Mouse (Mus musculus) lung, postnatal 14 days (tissue): ENCODE measurements around the gene Krtap29-1.
A peak's percentile ranks its signal among the peaks of the same experiment; 100 is the strongest.

Experiments
- DNase-seq: peaks from one replicate; pipeline ENCODE4 v3.0.0; 2021

Gene Krtap29-1

DNA sequence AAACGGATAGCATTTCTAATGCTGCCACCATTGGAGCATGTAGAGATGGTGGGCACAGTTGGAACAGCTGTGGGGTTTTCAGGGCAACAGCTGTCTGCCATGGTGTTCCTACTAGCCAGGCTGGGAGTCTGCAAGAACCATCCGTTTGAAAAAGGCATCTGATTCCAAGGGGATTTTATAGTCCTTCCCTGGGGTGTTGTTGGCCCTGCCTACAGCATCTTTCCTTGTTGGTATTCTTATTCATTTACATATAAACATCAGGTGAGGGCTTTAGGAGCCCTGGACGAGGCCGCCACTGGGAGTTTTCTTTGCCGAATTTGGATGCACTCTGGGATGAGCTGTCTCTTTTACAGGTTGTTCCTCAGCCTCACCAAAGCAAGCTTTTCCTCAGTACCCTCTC is at the start of gene Krtap29-1:
Gene Krtap29-1 (minus strand): TSS at position 101 of the 400 bp plus-strand sequence.
- DNase-seq, result no peak

DNA sequence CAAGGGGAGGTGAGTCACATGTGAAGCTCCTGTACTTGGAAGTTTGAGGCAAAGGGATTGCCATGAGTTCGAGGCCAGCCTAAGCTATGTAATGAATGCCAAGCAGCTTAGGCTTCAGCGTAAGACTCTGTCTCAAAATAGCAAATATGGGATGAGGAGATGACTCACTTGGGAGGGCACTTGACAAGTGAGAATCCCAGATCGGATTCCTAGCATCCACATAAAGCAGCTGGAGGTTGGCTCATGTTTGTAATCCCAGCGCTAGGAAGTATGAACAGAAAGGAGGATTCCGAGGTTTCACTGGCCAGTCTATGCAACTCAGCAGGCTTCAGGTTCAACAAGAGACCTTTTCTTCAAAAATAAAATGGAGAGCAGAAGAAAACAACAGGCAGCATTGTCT is 42.6 kb upstream of the Krtap29-1 start:
- DNase-seq, result no peak

DNA sequence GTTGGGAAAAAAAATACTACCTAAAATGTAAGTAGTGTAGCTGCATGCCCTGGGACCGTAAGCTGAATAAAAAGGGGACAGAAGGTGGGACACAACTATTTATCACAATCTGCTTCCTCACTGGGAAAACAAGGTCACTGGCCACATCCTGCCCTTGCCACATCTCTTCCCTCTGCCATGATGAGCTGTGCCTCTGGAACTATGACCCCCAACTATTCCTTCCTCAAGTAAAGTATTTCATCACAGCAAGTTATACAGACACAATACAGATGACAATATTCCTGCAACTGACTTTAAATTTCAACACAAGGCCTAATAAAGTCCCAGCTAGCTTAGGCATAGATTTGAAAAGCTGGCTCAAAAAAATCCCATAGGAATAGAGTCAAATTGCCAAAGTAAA is 40.6 kb upstream of the Krtap29-1 start:
- DNase-seq, result no peak

DNA sequence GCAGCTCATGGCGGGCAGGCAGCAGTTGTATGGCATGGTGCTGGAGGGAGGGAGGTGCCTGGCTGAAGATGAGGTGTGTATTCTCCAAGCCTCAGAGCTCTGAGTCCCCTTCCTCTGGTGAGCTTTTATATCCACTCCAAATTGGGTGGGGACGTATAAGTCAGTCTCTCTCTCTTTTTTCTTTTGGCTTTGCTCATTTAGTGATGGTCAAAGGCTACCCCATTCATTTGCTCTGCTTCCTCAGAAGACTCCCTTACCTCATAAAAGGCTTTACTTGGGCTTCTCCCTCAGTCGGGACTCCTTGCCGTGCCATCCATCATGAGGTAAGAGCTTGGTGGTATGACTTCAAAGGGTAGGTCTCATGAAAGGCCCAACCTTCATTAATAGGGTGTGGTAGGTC is 37.3 kb upstream of the Krtap29-1 start, which contains the start of gene Krt33a:
Gene Krt33a (minus strand): TSS at position 101 of the 400 bp plus-strand sequence.
- DNase-seq, result no peak

DNA sequence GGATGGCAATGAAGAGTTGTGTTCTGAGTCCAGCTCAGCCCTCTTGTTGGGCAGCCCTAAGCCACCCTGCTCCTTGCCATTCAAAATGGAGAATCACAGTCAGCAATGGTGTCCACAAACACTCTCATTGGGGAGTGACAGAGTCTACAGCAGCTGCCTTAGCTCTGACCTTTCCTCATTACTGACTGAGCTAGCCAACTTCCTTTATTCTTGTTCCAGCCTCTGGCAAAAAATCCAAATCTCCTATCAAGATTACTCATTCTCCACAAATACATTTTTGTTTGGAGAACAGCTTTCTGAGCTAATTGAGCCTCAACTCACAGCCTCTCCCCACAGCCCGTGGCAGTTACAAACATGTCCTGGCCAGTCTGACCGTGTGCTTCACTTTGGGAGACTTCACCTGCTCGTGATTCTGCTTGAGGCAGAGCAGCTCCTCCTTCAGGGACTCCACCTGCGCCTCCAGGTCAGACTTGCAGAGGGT is 34.9 kb upstream of the Krtap29-1 start:
- DNase-seq, result peak; percentile 17

DNA sequence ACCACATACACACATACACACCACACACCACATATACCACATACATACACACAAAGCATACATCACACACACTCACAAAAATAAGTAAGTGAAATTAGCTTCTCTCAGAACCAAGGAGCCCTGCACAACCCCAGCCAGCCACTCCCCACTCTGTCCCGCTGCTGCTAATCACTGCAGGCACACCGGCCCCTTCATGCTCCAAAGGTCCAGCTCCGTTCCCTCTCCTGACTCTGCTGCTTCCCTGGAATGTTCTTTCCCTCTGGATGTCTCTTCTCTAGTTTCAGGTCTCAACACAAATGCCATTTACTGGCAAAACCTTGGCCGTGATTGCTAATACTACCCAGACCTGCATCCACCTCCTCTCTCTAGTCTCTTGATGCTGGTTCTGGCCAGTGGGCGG is 31.8 kb upstream of the Krtap29-1 start:
- no peak for DNase-seq

DNA sequence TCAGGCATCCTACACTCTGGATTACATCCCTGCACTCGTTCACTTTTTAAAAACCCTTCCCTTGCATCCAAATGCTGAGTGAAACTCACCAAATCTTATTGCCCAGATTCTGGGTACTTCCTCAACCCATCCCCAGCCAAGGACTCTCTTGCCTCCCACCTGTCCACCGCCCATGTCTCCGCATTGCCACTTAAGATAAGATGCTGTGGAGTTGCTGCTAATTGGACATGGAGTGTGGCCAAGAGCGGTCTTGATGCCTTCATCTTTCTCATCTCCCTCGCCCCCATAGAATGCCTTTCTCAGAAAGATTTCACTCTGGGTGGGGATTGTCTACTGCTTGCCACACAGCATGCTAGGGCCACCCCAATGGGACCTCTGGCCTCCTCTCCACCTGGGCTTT is 29.5 kb upstream of the Krtap29-1 start:
- DNase-seq, result no peak

DNA sequence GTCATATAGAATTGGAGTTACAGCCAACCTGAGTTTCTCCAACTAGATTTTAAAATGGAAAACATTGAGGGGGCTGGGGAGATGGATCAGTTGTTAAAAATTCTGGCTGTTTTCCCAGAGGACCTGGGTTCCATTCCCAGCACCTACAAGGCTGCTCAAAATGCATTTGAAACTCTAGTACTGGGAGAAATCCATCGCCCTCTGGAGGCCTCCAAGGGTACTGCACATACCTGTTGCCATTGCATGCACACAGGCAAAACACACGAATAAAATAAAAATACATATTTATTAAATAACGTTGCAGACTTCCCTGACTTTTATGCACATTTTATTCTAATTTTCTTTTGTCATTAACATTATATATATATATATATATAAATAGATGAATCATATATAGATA is 27.8 kb upstream of the Krtap29-1 start:
- DNase-seq, result no peak

DNA sequence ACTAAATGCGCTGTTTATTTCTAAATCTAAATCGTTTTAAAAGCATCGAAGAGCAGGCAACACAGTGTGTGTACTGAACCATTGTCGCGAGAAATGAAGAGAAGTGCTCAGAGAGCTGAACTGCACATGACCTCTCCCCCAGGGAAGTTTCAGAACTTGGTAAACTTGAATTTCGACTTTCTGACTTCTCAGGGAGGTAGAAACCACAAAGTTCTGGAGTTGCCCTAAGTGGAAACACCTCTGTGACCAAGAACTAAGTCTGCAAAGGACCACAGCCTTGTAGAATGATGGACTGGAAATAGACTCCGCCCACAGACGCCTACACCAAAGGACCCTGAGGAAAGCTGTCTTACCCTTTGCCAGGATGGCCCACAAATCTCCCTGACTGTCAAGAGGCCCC is 27.1 kb upstream of the Krtap29-1 start:
- no peak for DNase-seq

DNA sequence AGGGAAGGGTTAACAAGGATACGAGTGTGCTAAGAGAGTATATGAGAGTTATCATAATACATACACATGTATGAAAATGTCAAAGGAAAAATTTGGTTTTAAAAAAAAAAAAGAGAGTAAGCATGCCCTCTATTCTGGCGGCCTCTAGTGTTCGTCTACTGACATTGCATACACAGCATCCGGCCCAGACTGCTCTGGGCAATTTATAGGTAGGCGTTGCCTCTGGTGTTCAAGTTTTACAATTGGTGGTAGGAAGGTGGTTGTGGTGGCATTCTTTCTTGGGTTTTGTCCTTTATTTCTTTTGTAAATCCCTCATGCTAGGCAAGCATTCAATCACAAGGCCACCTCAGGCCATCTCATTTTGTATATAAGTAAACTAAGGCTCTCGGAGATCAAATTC is 26.0 kb upstream of the Krtap29-1 start:
- peak; percentile 67 for DNase-seq

DNA sequence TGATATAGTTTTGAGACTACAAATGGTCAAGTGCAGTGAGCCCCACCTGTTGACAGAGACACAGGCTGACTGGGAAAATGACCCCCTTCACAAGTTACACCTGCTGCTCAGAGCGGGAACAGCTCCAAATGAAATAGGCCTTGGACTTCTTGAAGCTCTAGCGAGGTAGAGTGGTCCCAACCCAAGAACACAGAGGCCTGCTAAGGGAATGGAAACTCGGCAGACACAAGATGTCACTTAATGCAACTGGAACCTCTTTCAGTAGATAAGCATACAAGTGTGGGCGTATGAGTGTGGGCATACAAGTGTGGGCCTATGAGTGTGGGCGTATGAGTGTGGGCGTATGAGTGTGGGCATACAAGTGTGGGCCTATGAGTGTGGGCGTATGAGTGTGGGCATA is 20.2 kb upstream of the Krtap29-1 start:
- DNase-seq, result no peak

DNA sequence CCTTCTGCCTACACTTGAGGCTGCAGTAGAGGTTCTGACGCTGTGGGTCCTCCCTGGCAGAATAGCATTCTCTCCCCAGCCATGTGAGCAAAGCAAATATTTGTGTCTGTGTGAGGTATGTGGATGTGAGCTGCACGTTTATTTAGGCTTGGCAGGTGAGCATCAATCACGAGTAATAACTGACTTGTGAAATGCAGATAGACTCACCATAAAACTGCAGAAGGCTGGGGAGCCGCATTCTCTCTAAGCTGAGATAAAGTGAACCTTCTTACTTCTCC is 15.5 kb upstream of the Krtap29-1 start:
- no peak for DNase-seq

DNA sequence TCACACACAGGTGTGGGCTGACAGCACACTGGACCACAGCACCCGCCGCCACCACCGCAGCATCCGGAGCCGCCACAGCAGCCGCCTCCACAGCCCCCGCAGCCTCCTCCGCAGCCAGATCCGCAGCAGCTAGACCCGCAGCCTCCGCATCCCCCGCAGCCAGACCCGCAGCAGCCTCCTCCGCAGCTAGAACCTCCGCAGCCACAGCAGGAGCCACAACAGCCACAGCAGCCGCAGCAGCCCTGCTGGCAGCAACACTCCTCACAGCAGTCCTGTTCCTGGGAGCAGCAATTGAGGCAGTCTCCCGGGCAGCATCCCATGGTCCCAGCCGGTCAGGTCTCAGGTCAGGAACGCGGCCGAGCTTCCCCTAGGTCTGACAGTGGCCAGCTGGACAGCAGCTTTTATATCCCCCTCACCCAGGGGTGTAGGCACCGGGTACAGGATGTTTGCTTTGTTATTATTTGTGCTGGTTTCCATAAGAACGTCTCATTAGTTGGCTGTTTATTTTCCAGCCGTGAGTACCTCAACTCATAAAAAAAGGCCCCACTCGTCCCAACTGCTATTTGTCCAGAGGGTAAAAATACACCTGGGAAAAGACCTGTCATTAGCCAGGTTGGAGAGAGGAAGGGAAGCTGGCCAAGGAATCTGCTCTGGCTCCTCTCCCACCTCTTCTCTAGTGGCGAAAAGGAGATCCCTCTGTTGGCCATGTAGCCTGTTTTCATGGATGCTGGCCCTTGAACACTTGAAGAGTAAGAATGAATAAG is 14.9 kb upstream of the Krtap29-1 start, which contains the start of gene Krtap17-1:
Gene Krtap17-1 (minus strand): TSS at position 375 of the 764 bp plus-strand sequence.
- DNase-seq, result no peak

DNA sequence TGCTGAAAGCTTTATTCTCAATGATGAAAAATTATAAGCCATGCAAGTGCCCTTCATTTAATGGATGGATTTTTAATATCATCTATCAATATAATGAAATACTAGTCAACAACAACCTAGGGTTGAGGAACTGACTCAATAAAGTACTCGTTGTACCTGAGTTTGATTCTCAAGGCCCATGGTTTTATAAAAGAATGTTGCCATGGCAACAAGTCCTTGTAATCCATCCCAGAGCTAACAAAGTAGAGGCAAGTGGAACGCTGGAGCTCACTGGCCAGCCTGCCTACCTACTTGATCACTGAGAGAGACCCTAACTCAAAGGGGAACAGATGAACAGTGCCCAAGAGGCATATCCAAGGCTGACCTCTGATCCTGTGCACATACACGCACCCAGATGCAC is 11.7 kb upstream of the Krtap29-1 start:
- DNase-seq, result no peak

DNA sequence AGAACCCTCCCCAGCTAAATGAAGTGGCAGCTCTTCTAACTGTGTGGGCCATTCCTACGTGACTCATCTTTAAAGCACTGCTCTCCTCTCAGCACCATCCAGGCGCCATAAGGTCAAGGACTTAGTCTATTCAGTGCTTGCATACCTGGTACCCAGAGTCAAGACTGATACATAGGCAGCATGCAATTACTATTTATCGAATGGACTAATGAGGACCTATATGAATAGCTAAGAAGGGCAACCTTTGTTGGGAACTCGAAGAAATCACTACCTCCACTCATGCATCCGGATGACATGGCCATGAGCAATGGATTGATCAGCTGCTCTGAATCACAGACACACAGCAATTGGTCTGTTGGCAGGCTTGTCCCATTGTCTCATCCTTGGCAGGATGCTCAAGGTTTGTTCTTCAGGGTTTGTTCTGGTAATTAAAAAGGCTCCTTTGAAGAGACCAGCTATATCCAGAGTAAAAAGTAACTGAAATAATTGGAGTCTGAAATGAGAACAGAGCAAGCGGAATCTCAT is 11.1 kb upstream of the Krtap29-1 start:
- no peak for DNase-seq

DNA sequence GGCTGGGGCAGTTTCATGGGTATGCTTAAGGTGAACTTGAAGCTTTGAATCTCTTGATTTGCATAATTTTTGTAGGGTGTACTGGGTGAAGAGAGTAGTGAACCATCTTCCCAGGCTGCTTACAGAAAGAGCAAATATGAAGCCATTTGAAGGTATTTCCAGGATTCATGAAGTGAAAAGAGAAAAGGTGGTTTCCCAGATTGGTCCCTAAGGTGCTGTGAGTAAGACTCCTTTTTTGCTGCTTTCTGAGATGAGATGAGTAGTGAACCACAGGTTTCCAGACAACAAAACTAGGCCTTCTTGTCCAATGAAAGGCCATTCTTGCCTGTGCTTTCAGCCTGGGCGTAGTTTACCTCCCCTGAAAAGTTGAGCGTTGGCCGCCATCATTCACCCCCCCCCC is 9.7 kb upstream of the Krtap29-1 start:
- no peak for DNase-seq

DNA sequence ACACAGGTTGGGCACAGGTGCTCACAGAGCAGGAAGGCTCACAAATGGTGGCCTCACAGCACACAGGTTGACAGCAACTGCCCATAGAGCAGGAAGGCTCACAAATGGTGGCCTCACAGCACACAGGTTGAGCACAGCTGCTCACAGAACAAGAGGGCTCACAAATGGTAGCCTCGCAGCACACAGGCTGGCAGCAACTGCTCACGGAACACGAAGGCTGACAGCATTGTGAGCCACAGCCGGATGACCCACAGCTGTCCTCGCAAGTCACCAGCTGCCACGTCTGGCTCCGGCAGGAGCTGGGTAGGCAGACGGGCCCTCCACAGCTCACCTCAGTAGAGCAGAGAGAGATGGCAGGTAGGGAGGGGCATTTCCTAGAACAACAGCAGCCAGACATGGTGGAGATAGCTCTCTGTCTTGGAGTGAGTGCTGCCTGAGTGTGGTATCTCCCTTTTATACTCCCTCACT is 7.4 kb upstream of the Krtap29-1 start, which contains the start of gene Krtap16-1:
Gene Krtap16-1 (minus strand): TSS at position 418 of the 468 bp plus-strand sequence.
- DNase-seq, result no peak

DNA sequence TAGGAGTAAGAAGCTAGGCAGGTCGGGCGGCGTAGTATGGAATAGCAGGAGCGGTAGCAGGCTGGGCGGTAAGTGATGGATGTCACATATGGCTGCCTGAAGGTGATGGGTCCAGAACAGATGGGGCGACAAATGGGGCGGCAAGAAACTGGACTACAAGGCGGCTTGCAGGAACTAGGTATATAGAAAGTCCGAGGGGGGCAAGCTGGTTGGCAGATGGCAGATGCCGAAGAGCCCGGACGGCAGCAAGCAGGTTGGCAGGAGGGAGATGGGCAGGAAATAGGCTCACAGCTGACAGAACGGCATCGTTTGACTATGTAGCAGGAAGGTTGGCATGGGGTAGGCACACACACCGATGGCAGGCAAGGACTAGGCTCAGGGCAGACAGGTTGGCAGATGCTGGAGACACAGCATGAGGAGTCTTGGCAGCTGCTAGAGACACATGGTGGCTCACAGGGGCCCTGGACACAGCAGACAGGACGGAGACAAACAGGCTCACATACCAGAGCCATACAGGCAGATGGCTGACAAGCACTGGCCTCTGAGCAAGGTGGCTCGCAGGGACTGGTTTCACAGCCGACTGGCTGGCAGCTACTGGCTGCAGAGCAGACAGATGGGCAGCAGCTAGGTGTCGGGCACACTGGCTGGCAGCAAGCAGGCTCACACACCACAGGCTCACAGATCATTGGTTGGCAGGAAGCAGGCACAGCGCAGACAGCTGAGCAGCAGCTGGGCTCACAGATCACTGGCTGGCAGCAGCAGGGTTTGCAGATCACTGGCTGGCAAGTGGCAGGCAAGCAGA is 6.6 kb upstream of the Krtap29-1 start:
- no peak for DNase-seq

DNA sequence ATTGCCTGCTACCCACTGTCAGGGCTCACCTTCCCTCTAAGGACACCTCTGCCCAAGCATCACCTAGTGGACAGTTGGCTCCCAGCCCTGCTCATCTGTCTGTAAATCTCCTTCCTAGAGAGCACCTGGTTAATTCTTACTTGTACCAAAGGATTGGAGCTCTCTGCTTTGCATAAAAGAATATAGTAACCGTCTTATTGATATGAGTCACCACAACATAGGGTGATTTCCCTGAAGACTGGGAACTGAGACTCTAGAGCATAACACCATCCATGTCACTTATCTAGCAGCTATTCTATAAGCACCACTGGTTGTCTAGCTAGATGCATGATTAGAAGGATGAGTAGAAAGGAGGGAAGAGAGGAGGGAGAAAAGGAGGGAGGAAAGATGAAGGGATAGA is 4.6 kb upstream of the Krtap29-1 start:
- no peak for DNase-seq

DNA sequence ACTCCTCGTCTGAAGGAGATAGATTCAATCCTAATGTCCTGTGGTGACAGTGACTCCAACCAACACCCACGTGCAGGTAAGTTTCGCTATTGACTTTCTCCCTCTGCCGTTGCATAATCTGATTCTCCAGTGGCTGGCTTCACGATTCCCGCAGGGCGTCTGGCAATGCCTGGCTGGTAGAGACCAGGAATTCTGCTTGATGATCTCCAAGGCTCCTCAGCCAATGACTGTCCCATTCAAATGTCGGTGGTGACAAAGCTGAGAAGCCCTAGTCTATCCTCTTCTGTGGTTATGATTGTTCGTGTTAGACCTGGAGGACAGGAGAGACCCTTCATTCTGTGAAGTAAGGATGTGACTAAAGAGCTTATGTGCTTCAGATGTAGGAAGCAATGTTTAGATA is 3.9 kb upstream of the Krtap29-1 start:
- no peak for DNase-seq

DNA sequence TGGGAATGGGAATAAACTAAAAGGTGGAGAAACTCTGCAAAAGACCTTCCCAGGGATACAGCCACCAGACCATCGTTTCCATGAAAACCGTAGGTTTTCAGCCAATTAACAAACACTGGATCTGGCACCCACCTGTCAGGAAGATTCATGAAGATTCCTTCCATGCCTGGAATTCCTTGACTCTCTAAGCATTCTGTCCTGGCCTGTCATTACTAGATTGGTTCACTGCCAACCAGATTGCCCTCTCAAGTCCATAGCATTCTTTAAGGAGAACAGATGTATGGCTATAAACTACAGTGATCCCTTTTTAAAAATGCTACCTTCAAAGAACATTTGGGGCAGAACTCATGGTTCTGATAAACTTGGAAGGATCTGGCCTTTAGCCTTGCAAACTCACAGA is 12.9 kb downstream of the Krtap29-1 start:
- no peak for DNase-seq

DNA sequence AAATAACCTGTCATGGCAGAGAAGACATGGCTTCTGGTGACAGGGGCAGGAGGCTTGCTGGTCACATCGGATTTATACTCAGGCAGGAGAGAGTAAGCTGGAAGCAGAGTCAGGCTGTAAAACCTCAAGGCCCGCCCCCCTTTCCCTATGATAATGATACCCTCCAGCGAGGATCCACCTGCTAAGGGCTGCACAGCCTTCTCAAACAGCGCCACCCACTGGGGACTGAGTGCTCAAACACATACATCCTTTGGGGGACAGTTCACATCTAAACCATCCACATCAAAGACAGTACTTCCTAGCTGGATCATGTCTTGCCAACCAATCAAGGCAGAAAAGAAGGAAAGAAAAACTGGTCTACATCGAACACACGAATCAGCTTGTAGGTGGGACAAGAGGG is 14.6 kb downstream of the Krtap29-1 start:
- no peak for DNase-seq

DNA sequence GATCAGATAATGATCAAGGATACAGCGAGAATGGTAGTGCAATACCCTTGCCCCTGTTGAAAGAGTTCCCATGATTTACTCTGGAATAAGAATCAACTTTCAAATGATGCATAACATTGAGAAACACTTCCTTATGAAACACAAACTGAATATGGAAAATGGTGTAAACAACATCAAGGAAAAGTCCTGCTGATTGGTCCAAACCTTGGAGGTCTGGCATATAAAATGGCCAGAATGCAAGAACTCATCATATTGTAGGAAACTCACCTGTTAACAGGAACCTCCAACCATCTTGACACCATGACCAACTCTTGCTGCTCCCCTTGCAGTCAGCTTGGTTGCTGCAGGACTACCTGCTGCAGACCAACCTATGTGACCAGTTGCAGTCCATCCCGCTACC is 30.7 kb downstream of the Krtap29-1 start, which contains the start of gene Krtap9-5:
Gene Krtap9-5 (plus strand): TSS at position 301 of the 400 bp plus-strand sequence.
- no peak for DNase-seq
